Comparison of ENCODE assay signal across 8 mouse cellular contexts in the genomic region with DNA sequence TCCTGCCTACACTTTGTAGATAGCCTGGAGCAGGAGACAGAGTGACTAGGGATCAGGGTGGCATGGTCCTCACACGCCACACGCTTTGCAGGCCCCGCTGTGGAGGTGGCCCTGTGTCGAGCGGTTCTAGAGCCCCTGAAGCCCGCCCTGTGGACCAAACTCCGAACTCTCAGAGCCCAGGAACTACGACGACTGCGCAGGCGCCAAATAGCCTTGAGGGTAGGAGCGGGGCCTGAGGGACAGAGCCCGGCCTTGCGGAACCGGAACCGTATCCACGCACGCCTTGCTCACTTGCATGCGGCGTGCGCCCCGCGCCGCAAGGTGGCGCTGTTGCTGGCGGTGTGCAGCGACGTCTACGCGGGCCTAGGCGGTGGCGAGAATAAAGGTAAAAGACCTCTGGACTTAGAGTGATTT. TPM values are rescaled to one million over a fixed set of nuclear protein-coding genes. Genes with fewer than 3 reads are reported as not detected.
DNase-seq lines count a peak whose midpoint lies in the region; ATAC-seq and TF ChIP-seq lines count a peak whose summit lies in the region.

No protein-coding gene starts in this region.

- H3K27me3 ChIP-seq in ES-Bruce4 (ENCODE audit: control insufficient read depth, insufficient read depth, low read length, poor library complexity, severe bottlenecking): no peaks in the 10 kb centered on the region
- H3K27me3 ChIP-seq in forebrain, embryonic 12.5 days: peaks cover 3% of the 10 kb centered on the region; the same call in 1 of the 2 replicates
- H3K27me3 ChIP-seq in lung, postnatal 0 days (replicated peaks; ENCODE audit: insufficient read depth, low read length): no peaks in the 10 kb centered on the region

- TF ChIP-seq POLR2A in ES-Bruce4 (IDR thresholded peaks at IDR 0.05; ENCODE audit: insufficient read depth, low read length): no peak

- peak overlapping the region; percentile 74 for H3K9ac ChIP-seq in ES-Bruce4 (ENCODE audit: low read depth, poor library complexity, severe bottlenecking)
- no peak overlapping the region; the same call in none of the 2 replicates for H3K9ac ChIP-seq in forebrain, embryonic 12.5 days
- H3K9ac ChIP-seq in lung, postnatal 0 days (replicated peaks; ENCODE audit: low read depth): peak overlapping the region; percentile 44

- TF ChIP-seq CTCF in ES-Bruce4 (IDR thresholded peaks at IDR 0.05; ENCODE audit: low read depth, low read length): peak; percentile 97
- peak; percentile 100 for TF ChIP-seq CTCF in layer of hippocampus, adult 2 months (conservative IDR thresholded peaks at IDR 0.05)
- TF ChIP-seq CTCF in lung, postnatal 0 days (IDR thresholded peaks at IDR 0.05): peak; percentile 100

- peak; percentile 37; the same call in 1 of the 2 replicates for TF ChIP-seq EP300 in ES-Bruce4 (IDR thresholded peaks at IDR 0.05; ENCODE audit: insufficient read depth, low read depth, low read length)
- no peak for TF ChIP-seq EP300 in lung, postnatal 0 days (IDR thresholded peaks at IDR 0.05)

- peak overlapping the region; percentile 90 for H3K4me3 ChIP-seq in ES-Bruce4 (ENCODE audit: low read depth, low read length)
- H3K4me3 ChIP-seq in forebrain, embryonic 12.5 days (replicated peaks): peak overlapping the region; percentile 23
- H3K4me3 ChIP-seq in layer of hippocampus, adult 2 months: peak overlapping the region; percentile 49
- H3K4me3 ChIP-seq in lung, postnatal 0 days (ENCODE audit: low read depth, low read length): peak overlapping the region; percentile 22

- peak; percentile 72 for DNase-seq in c-Kit-positive CD71-positive TER-119-positive erythroid progenitor cells, embryonic 14.5 days (ENCODE audit: low spot score)
- DNase-seq in heart, postnatal 14 days: peak; percentile 89 to 92
- peak in 1 of 2 experiments; percentile 81 for DNase-seq in layer of hippocampus, adult 2 months (ENCODE audit: low spot score in 2 of 2)
- DNase-seq in lung, postnatal 0 days (ENCODE audit: low spot score): peak; percentile 93
- DNase-seq in ovary, adult 18-20 months (ENCODE audit: low spot score): peak; percentile 69
- peak; percentile 81 for DNase-seq in thymus, postnatal 14 days

- H3K4me1 ChIP-seq in ES-Bruce4 (ENCODE audit: control insufficient read depth, insufficient read depth, low read length): peaks cover 1% of the 10 kb centered on the region
- H3K4me1 ChIP-seq in forebrain, embryonic 12.5 days: peaks cover 10% of the 10 kb centered on the region; the same call in 1 of the 2 replicates
- H3K4me1 ChIP-seq in lung, postnatal 0 days (ENCODE audit: insufficient read depth, low read depth, low read length): peaks cover 4% of the 10 kb centered on the region

- H3K9me3 ChIP-seq in ES-Bruce4 (replicated peaks; ENCODE audit: control insufficient read depth, insufficient read depth, low read length, poor library complexity, severe bottlenecking): no peaks in the 10 kb centered on the region
- no peaks in the 10 kb centered on the region for H3K9me3 ChIP-seq in forebrain, embryonic 12.5 days
- H3K9me3 ChIP-seq in lung, postnatal 0 days (ENCODE audit: low read length): no peaks in the 10 kb centered on the region

- ATAC-seq in forebrain, embryonic 12.5 days (ENCODE audit: low FRiP score): peak; percentile 67
- peak; percentile 88 for ATAC-seq in lung, postnatal 0 days

- 17% methylated on average over 32 of the region's 32 CpGs for WGBS in forebrain, embryonic 12.5 days
- WGBS in lung, postnatal 0 days: 13% methylated on average over 31 of the region's 32 CpGs

- H3K27ac ChIP-seq in ES-Bruce4 (ENCODE audit: insufficient read depth, low read length): peak overlapping the region; percentile 62
- no peak overlapping the region for H3K27ac ChIP-seq in forebrain, embryonic 12.5 days
- peak overlapping the region; percentile 72; the same call in 1 of the 2 replicates for H3K27ac ChIP-seq in layer of hippocampus, adult 2 months
- H3K27ac ChIP-seq in lung, postnatal 0 days (ENCODE audit: low read length): peak overlapping the region; percentile 85

- H3K36me3 ChIP-seq in ES-Bruce4 (ENCODE audit: control insufficient read depth, insufficient read depth, low read length, poor library complexity, severe bottlenecking): peaks cover 5% of the 10 kb centered on the region
- no peaks in the 10 kb centered on the region for H3K36me3 ChIP-seq in forebrain, embryonic 12.5 days (replicated peaks)
- no peaks in the 10 kb centered on the region for H3K36me3 ChIP-seq in lung, postnatal 0 days (ENCODE audit: insufficient read depth, low read length)

- intact Hi-C loops in heart, postnatal 14 days (cut with DNase I): loop anchor here (1.0 to 5.0 kb wide), 3 partner anchors 16 to 71 kb away; partner anchors contain the start of gene Lgals4

- peak overlapping the region; percentile 45 for H3K4me2 ChIP-seq in forebrain, embryonic 12.5 days
- peak overlapping the region; percentile 54 for H3K4me2 ChIP-seq in lung, postnatal 0 days (replicated peaks; ENCODE audit: low read depth, low read length)

RNA-seq across cellular contexts. Expression of gene Rinl, which starts 7.8 kb away (rescaled TPM):
- 24.6 and 28.0 TPM in 2 replicates for polyA plus RNA-seq in ES-Bruce4 (2011; ENCODE audit: insufficient read depth, insufficient read length, low read depth, missing spikeins)
- polyA plus RNA-seq in forebrain, embryonic 12.5 days (2016; fragmentation: Nextera tagmentation; extraction: Ambion mirVana): 1.2 and 2.5 TPM in 2 replicates
- total RNA-seq in heart, postnatal 14 days (2021): 1 to 10 TPM; 2.2 to 4.0 TPM
- total RNA-seq in layer of hippocampus, adult 2 months (2021): 1 to 10 TPM; 2.6 to 4.5 TPM
- polyA plus RNA-seq in lung, postnatal 0 days (2015; fragmentation: Nextera tagmentation; extraction: Ambion mirVana): 10.2 and 12.9 TPM in 2 replicates

RNA-seq across cellular contexts. Expression of gene Hnrnpl, which starts 11.8 kb away (rescaled TPM):
- polyA plus RNA-seq in ES-Bruce4 (2011; ENCODE audit: insufficient read depth, insufficient read length, low read depth, missing spikeins): 633 and 662 TPM in 2 replicates
- 267 and 357 TPM in 2 replicates for polyA plus RNA-seq in forebrain, embryonic 12.5 days (2016; fragmentation: Nextera tagmentation; extraction: Ambion mirVana)
- 100 to 1,000 TPM; 314 to 317 TPM for total RNA-seq in heart, postnatal 14 days (2021)
- 100 to 1,000 TPM; 410 to 476 TPM for total RNA-seq in layer of hippocampus, adult 2 months (2021)
- 151 and 154 TPM in 2 replicates for polyA plus RNA-seq in lung, postnatal 0 days (2015; fragmentation: Nextera tagmentation; extraction: Ambion mirVana)

RNA-seq across cellular contexts. Expression of gene Ech1, which starts 28.4 kb away (rescaled TPM):
- polyA plus RNA-seq in ES-Bruce4 (2011; ENCODE audit: insufficient read depth, insufficient read length, low read depth, missing spikeins): 41.3 and 53.0 TPM in 2 replicates
- 63.9 and 64.2 TPM in 2 replicates for polyA plus RNA-seq in forebrain, embryonic 12.5 days (2016; fragmentation: Nextera tagmentation; extraction: Ambion mirVana)
- total RNA-seq in heart, postnatal 14 days (2021): 1,000 to 10,000 TPM; 1,375 to 1,408 TPM
- 10 to 100 TPM; 66.4 to 68.8 TPM for total RNA-seq in layer of hippocampus, adult 2 months (2021)
- 287 and 308 TPM in 2 replicates for polyA plus RNA-seq in lung, postnatal 0 days (2015; fragmentation: Nextera tagmentation; extraction: Ambion mirVana)

RNA-seq across cellular contexts. Expression of gene Nfkbib, which starts 29.3 kb away (rescaled TPM):
- 23.8 and 27.9 TPM in 2 replicates for polyA plus RNA-seq in ES-Bruce4 (2011; ENCODE audit: insufficient read depth, insufficient read length, low read depth, missing spikeins)
- 42.7 and 42.9 TPM in 2 replicates for polyA plus RNA-seq in forebrain, embryonic 12.5 days (2016; fragmentation: Nextera tagmentation; extraction: Ambion mirVana)
- 10 to 100 TPM; 15.9 to 18.0 TPM for total RNA-seq in heart, postnatal 14 days (2021)
- total RNA-seq in layer of hippocampus, adult 2 months (2021): 10 to 100 TPM; 25.6 to 27.2 TPM
- 42.3 and 42.7 TPM in 2 replicates for polyA plus RNA-seq in lung, postnatal 0 days (2015; fragmentation: Nextera tagmentation; extraction: Ambion mirVana)

RNA-seq across cellular contexts. Expression of gene Sirt2, which starts 30.0 kb away (rescaled TPM):
- 28.1 and 30.5 TPM in 2 replicates for polyA plus RNA-seq in ES-Bruce4 (2011; ENCODE audit: insufficient read depth, insufficient read length, low read depth, missing spikeins)
- 68.3 and 77.4 TPM in 2 replicates for polyA plus RNA-seq in forebrain, embryonic 12.5 days (2016; fragmentation: Nextera tagmentation; extraction: Ambion mirVana)
- total RNA-seq in heart, postnatal 14 days (2021): 10 to 100 TPM; 71.6 to 75.1 TPM
- 100 to 1,000 TPM; 128 to 139 TPM for total RNA-seq in layer of hippocampus, adult 2 months (2021)
- 55.4 and 57.1 TPM in 2 replicates for polyA plus RNA-seq in lung, postnatal 0 days (2015; fragmentation: Nextera tagmentation; extraction: Ambion mirVana)

Comparison
In these comparisons a context has a peak if more than half of its experiments do, and no peak if none do; other contexts are left out.
1. H3K4me3 ChIP-seq: peak in every context shown above with its lines; median percentile 90 in ES-Bruce4; 49 in layer of hippocampus, adult 2 months; 23 in forebrain, embryonic 12.5 days; 22 in lung, postnatal 0 days.